Mouse (Mus musculus) Patski (cell line): ENCODE measurements around the gene Cchcr1. TPM values are rescaled to one million over a fixed set of nuclear protein-coding genes. Genes with fewer than 3 reads are reported as not detected.
A peak's percentile ranks its signal among the peaks of the same experiment; 100 is the strongest.
"Not testable (repeated sequence)": the region's sequence is repeated elsewhere in the genome, so short reads cannot be mapped to it uniquely, and the experiment has no call there.

Experiments
- ATAC-seq: fragments of 100-300 bp; one replicate; pipeline ENCODE4 v1.8.0; 2021
- CTCF ChIA-PET: fragments of 350-600 bp; sonication (Branson Sonifier 250); formaldehyde crosslinking; loops from one replicate; lab custom pipeline; 2022; ENCODE audit warnings: inconsistent platforms; lab: Charles Lee
- POLR2A ChIA-PET: fragments of 350-600 bp; sonication (Branson Sonifier 250); formaldehyde crosslinking; loops from one replicate; lab custom pipeline; 2022; ENCODE audit warnings: antibody characterized with exemption, inconsistent platforms; lab: Charles Lee
- DNase-seq: peaks from one replicate; pipeline ENCODE4 v3.0.0-alpha.2; 2011; ENCODE audit warnings: low read depth, low spot score
- H3K27me3 ChIP-seq: fragments of 371-371 bp; one replicate; pipeline ENCODE4 v1.5.1; 2021
- CTCF ChIP-seq: fragments of 100-300 bp; IDR thresholded peaks from one replicate; pipeline ENCODE4 v1.5.1; 2021
- in situ Hi-C: fragments of 300-500 bp; cut with MboI; formaldehyde crosslinking; loops from 3 replicates; pipeline ENCODE4 v1.11.1; 2018; ENCODE audit warnings: low pct_unique_long_range_greater_than_20kb, mixed read lengths
- polyA plus RNA-seq: library from polyadenylated mRNA; unstranded; gene quantifications from one replicate; pipeline ENCODE4 v1.2.3, GENCODE M21; 2021

Gene Cchcr1
- polyA plus RNA-seq: 44.8 TPM

DNA sequence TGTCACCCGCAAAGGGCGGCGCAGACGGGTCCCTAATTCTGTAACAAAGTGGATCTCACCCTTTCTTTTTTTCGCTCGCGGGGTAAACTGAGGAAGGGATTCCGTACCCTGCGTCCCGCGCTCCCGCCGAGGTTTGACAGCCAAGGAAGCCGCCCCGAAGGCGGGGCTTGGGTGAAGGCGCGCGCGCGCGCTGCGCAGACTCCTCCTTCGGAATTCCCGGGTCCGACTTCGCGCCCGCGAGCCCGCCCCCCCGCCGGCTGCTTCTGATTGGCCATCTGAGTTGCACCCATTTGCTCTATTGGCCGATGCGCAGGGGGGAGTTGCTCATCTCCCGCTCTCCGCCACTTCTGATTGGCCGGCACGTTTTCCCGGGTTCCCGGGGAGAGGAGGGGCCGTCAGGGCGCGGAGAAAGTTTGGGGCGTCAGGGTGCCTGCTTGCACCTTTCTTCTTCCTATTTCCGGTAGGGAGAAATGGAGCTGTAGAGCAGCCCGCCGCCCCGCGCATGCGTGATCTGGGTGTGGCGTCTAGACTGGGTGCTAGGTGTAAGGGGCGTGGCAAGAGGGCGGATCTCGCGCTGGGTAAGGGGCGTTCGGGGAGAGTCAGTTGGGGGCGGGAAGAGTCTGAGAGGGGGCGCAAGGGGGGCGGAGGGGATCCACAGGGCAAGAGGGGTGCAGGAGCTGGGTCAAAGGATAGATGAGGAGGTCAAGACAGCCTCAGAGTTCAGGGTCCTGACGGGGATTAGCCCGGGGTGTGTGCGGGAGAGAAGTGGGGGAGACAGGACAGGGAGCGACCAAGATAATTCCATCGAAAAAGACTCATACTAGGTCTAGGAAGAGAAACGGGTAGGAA lies at the start of gene Cchcr1, which contains the start of gene Tcf19:
Cchcr1 (plus strand) TSS at position 449 of the 849 bp plus-strand sequence.
Tcf19 (minus strand) TSS at position 173 of the 849 bp plus-strand sequence.
- POLR2A ChIA-PET: interaction anchor here (0.5 kb wide), 1 partner anchor 1387 kb away, joined by 3 read pairs; no protein-coding TSS in a partner anchor
- no peak for TF ChIP-seq CTCF
- H3K27me3 ChIP-seq: no peaks in the 10 kb centered on the region
- in situ Hi-C loops: no loop called here
- peak; percentile 79 for DNase-seq
- peak; percentile 95 for ATAC-seq
- CTCF ChIA-PET: interaction anchor here (1.4 to 2.2 kb wide), 3 partner anchors 14 to 18 kb away, joined by 3 to 7 read pairs (median 5); no protein-coding TSS in a partner anchor

DNA sequence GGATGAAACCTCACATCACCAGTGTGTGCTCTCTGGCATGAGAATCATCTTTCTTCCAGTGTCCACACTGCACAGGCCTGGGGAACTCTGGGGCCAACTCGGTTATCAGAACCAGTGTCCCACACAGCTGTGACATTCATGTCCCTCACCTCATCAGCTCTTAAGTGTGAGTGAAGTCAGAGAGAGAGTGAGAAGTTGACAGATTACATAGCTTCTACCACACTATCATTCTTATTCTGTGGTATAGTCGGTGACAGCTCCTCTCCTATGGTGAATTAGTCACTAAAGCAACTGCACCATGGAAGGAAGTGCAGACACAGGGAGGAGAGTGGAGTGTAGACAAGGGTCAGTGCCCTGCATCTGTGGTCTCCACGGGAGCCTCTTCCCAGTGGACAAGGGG lies 48.0 kb upstream of the Cchcr1 start:
- DNase-seq, H3K27me3 ChIP-seq, POLR2A ChIA-PET, ATAC-seq, CTCF ChIA-PET, in situ Hi-C loops: not testable (repeated sequence)

DNA sequence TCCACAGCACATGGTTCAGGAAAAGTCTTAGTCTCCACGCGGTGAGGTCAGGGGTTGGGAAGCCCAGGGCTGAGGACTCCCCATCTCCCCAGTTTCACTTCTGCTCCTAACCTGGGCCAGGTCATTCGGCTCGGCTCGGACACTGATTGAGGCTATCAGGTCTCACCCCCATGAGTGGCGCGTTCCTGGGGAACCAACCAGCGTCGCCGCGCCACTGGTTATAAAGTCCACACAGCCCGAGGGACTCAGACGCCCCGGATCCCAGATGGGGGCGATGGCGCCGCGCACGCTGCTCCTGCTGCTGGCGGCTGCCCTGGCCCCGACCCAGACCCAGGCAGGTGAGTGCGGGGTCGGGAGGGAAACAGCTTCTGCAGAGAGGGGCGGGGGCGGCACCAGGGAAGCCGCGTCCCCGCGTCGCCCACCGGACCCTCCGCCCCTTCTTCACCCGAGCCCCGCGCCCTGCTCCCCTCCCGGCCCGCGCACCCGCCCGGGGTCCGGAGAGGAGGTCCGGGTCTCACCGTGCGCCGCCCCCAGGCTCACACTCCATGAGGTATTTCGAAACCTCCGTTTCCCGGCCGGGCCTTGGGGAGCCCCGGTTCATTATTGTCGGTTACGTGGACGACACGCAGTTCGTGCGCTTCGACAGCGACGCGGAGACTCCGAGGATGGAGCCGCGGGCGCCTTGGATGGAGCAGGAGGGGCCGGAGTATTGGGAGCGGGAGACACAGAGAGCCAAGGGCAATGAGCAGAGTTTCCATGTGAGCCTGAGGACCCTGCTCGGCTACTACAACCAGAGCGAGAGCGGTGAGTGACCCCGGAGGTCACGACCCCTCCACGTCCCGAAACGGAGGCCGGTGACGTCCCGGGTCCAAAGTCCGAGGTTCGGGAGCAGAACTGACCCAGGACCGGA lies 46.8 kb upstream of the Cchcr1 start, which contains the start of gene H2-Q10:
H2-Q10 (plus strand) TSS at position 248 of the 910 bp plus-strand sequence.
- no peak for TF ChIP-seq CTCF
- peak; percentile 12 for ATAC-seq
- POLR2A ChIA-PET: no interaction called here
- CTCF ChIA-PET: no interaction called here
- H3K27me3 ChIP-seq: peaks cover 15% of the 10 kb centered on the region
- in situ Hi-C loops: no loop called here
- no peak for DNase-seq

DNA sequence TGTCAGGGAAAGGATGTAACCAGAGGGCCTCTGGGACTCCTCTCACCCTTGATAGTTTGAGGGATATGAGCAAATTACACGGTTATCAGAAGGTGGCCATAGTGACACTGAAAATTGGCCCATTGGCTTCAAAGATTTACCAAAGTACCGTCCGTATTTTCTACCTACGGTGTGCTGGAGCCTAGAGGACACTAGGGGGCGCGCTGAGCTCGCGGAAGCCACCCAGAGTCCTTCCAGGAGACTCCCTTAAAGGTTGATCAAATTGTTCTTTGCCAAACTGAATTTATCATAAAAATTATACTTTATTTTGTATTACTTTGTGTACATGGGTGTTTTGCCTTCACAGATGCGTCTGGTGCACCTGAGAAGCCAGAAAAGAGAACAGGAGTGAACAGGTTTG lies 32.8 kb upstream of the Cchcr1 start:
- TF ChIP-seq CTCF: peak; percentile 95
- DNase-seq: no peak
- ChIA-PET POLR2A (no interaction called here), CTCF (interaction anchor here (1.0 to 4.0 kb wide), 3 partner anchors 12 to 50 kb away, joined by 3 to 16 read pairs (median 6); no protein-coding TSS in a partner anchor)
- ATAC-seq: no peak
- H3K27me3 ChIP-seq: peaks cover 4% of the 10 kb centered on the region
- in situ Hi-C loops: no loop called here

DNA sequence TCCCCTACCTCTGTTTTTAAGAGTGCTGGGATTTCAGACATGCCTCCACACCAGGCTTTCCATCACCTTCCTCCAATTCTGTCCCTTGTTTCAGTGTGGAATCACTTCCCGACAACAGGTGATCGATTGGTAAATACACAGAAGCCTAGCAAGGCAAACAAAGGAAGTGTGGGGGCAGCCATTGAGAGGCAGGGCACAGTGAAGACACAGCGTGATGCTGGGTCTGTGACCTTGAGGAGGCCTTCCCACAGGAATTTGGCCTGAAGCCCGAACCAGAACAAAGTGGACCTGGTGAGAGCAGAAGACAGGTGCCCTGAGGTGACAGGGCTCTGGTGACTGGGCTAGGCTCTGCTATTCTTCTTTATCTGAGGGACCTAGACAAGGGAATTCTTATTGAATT lies 31.2 kb upstream of the Cchcr1 start:
- ChIA-PET POLR2A (interaction anchor here (0.6 kb wide), 2 partner anchors 221 to 237 kb away, joined by 3 to 5 read pairs; no protein-coding TSS in a partner anchor), CTCF (interaction anchor here (4.0 kb wide), 1 partner anchor 28 kb away, joined by 16 read pairs; no protein-coding TSS in a partner anchor)
- peaks cover 17% of the 10 kb centered on the region for H3K27me3 ChIP-seq
- DNase-seq (no peak), ATAC-seq (no peak)
- in situ Hi-C loops: no loop called here
- no peak for TF ChIP-seq CTCF

DNA sequence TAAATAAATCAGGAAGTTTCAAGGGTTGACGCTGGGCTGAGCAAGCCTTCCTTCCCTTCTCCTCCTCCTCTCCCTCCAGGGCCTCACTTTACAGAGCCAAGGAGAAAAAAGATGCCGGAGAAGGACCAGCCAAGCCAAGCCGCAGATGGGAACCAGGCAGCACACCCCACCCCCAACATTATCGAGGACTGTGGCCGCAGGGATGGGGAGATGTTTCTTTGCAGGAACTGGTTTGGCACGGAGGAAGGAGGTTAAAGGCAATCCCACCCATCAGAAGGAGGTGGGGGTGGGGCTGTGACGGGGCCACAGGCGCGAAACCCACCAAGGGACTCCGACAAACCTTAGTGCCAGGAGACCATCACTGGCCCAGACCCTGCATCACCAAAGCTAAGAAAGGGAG lies 30.2 kb upstream of the Cchcr1 start:
- in situ Hi-C loops: no loop called here
- CTCF ChIA-PET: no interaction called here
- peaks cover 17% of the 10 kb centered on the region for H3K27me3 ChIP-seq
- TF ChIP-seq CTCF: no peak
- DNase-seq (no peak), ATAC-seq (no peak)
- POLR2A ChIA-PET: no interaction called here

DNA sequence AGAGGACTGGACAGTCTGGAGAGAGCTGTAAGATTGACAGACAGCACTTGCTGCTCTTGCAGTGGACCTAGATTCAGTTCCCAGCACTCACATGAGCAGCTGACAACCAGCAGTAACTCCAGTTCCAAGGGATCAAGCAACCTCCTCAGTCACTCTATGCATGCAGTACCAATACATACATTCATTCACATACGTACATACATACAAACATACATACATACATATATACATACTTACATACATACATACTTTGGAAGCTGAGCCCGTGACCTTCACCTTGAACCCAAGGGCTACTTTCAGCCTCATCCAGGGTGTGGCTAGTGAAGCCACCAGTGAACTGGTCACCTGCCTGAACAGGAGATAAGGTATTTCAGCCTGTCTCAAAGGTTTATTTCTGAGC lies 28.9 kb upstream of the Cchcr1 start:
- ATAC-seq: no peak
- no peak for TF ChIP-seq CTCF

DNA sequence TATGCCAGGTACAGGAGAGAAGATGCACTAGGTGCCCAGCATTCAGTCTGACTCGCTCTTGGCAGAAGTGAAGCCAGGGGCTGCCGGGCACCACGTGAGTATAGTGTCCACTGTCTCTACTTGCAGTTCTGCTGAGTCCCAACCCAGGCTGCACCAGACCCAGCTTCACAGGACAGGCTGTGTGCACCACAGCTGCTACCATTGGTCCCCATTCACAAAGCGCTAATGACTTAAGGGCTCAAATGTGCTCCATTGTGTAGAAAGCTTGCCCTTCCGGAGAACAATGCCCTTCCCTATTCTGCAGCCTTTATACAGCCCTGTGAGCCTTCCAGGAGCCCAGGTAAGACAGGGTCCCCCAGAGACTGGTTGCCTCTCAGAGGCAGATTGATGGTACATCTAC lies 26.6 kb upstream of the Cchcr1 start:
- DNase-seq: no peak
- in situ Hi-C loops: no loop called here
- ATAC-seq: no peak
- POLR2A ChIA-PET: no interaction called here
- H3K27me3 ChIP-seq: peaks cover 20% of the 10 kb centered on the region
- no peak for TF ChIP-seq CTCF
- CTCF ChIA-PET: no interaction called here

More for the DNA sequence above, 28.9 kb upstream of the Cchcr1 start:
- in situ Hi-C loops: no loop called here
- ChIA-PET CTCF (interaction anchor here (1.3 kb wide), 1 partner anchor 25 kb away, joined by 4 read pairs; no protein-coding TSS in a partner anchor), POLR2A (interaction anchor here (0.7 kb wide), 1 partner anchor 105 kb away, joined by 3 read pairs; no protein-coding TSS in a partner anchor)
- H3K27me3 ChIP-seq: peaks cover 20% of the 10 kb centered on the region
- DNase-seq: no peak

DNA sequence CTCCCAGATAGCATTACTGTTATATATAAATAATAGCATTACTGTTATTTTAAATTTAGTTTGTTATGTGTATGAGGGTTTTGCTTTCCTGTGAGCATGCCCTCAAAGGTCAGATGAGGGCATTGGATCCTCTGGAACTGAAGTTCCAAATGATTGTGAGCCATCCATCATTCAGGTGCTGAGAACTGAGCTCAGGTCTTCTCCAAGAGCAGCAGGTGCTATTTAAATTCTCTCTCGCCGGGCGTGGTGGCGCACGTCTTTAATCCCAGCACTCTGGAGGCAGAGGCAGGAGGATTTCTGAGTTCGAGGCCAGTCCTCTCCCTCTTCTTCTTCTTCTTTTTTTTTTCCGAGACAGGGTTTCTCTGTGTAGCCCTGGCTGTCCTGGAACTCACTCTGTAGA lies 19.8 kb upstream of the Cchcr1 start:
- ChIA-PET POLR2A (no interaction called here), CTCF (no interaction called here)

DNA sequence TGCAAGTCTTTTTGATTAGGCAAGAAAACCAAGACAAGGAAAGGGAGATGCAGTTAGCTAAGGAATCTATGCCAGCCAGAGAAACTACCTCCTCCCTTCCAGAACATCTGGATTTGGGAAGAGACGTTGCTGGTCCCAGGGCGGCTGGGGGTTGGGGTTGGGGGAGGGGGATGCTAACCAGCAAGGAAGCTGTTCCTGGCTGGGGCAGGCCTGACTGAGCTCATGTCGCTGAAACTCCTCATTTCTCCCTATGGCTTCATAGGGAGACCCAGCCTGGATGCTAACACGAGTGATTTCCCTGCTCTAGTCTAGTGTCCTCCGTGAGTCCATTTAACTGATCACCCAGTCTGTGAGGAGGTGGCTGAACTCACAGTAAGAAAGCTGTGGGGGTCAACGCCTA lies 14.7 kb upstream of the Cchcr1 start:
- no peaks in the 10 kb centered on the region for H3K27me3 ChIP-seq
- POLR2A ChIA-PET: interaction anchor here (0.6 kb wide), 1 partner anchor 13 kb away, joined by 7 read pairs; no protein-coding TSS in a partner anchor
- CTCF ChIA-PET: no interaction called here
- in situ Hi-C loops: no loop called here
- ATAC-seq (no peak), DNase-seq (no peak)
- TF ChIP-seq CTCF: no peak

More for the DNA sequence above, 19.8 kb upstream of the Cchcr1 start:
- TF ChIP-seq CTCF: no peak
- in situ Hi-C loops: no loop called here
- ATAC-seq: no peak
- peaks cover 3% of the 10 kb centered on the region for H3K27me3 ChIP-seq
- DNase-seq: no peak
